Mouse (Mus musculus) c-Kit-negative CD71-positive TER-119-positive erythroid progenitor cells, embryonic 14.5 days (primary cell): ENCODE measurements around the gene Miga2.

Source experiments
- DNase-seq: peaks from one replicate; pipeline ENCODE4 v3.0.0-alpha.2; 2013; ENCODE audit warnings: low read depth, low spot score

Miga2 gene

GRCm38 (mm10) chr2:30419112-30419511 is 55.1 kb downstream of the Miga2 start:
- DNase-seq: no peak

GRCm38 (mm10) chr2:30421432-30421831 is 57.4 kb downstream of the Miga2 start:
- DNase-seq: no peak

- no peak for DNase-seq
Observed at GRCm38 (mm10) chr2:30429156-30429555, 65.1 kb downstream of the Miga2 start.
